Mouse (Mus musculus) thymus, adult 2 months (tissue): Measurements from ENCODE around the gene Gprc5b.

Source experiments
- CTCF ChIP-seq: fragments of 200-500 bp; IDR thresholded peaks from 2 replicates; pipeline ENCODE4 v1.5.1; 2012; ENCODE audit warnings: mild to moderate bottlenecking, control low read depth, low read length, moderate library complexity, borderline replicate concordance; ENCODE audit not compliant: control insufficient read depth, poor library complexity, insufficient read depth; ENCODE audit errors: extremely low read depth
- POLR2A ChIP-seq: fragments of 200-500 bp; IDR thresholded peaks from 2 replicates; pipeline ENCODE4 v1.6.1; 2012; ENCODE audit warnings: mild to moderate bottlenecking, low read length, control low read depth, moderate library complexity; ENCODE audit not compliant: control insufficient read depth, poor library complexity, insufficient read depth; ENCODE audit errors: extremely low read depth

GRCm38 (mm10) chr7:118993597-118994230, 1.3 kb downstream of the Gprc5b start:
- TF ChIP-seq CTCF: no peak
- no peak for TF ChIP-seq POLR2A
